Mouse (Mus musculus): ENCODE data around the gene Vps37d. TPM values are rescaled to one million over a fixed set of nuclear protein-coding genes. Genes with fewer than 3 reads are reported as not detected.
A peak's percentile ranks its signal among the peaks of the same experiment; 100 is the strongest.
"Not testable (repeated sequence)": the region's sequence is repeated elsewhere in the genome, so short reads cannot be mapped to it uniquely, and the experiment has no call there.

The Vps37d gene
- total and polyA plus RNA-seq, 2 experiments = 0.18 to 0.66 TPM

DNA sequence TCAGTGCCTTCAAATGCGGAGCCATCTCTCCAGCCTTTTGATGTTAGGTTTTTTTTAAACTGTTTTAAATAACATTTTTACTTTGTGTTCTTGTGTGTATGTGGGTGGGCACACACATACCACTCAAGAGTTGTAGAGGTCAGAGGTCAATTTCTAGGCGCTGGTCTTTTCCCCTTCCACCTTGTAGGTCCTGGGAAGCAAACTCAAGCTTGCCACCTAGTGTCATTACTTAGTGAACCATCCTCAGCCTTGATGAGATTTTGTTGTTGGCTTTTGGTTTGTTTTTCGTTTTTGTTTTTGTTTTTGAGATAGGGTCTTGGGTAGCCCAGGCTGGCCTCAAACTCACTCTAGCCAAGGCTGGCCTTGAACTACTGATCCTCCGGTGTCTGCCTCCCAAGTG lies 2.4 kb downstream of the Vps37d start:
- Histone ChIP-seq H3K4me1 (ENCODE audit: control insufficient read depth, insufficient read depth, low read length) (peaks cover 6% of the 10 kb centered on the region), H3K79me2 (ENCODE audit: control insufficient read depth, insufficient read depth, low read length) (no peaks in the 10 kb centered on the region), H3K4me3 (ENCODE audit: insufficient read depth, low read depth, low read length) (no peak overlapping the region), H3K9ac (ENCODE audit: low read depth, low read length) (no peak overlapping the region), H3K27ac (replicated peaks; ENCODE audit: insufficient read depth, low read depth, low read length) (no peak overlapping the region), H3K36me3 (ENCODE audit: control insufficient read depth, insufficient read depth, low read length) (no peaks in the 10 kb centered on the region), H3K27me3 (ENCODE audit: control insufficient read depth, insufficient read depth, low read length) (no peaks in the 10 kb centered on the region)
- DNase-seq (ENCODE audit: extremely low read depth, low read depth, low spot score) = no peak
- TF ChIP-seq POLR2A (IDR thresholded peaks at IDR 0.05; ENCODE audit: extremely low read depth, insufficient read depth, low read length) = no peak
- TF ChIP-seq CTCF (IDR thresholded peaks at IDR 0.05; ENCODE audit: low read depth, low read length) = peak; percentile 22; the same call in 1 of the 2 replicates
- 62% methylated on average over 4 of the region's 4 CpGs for WGBS

DNA sequence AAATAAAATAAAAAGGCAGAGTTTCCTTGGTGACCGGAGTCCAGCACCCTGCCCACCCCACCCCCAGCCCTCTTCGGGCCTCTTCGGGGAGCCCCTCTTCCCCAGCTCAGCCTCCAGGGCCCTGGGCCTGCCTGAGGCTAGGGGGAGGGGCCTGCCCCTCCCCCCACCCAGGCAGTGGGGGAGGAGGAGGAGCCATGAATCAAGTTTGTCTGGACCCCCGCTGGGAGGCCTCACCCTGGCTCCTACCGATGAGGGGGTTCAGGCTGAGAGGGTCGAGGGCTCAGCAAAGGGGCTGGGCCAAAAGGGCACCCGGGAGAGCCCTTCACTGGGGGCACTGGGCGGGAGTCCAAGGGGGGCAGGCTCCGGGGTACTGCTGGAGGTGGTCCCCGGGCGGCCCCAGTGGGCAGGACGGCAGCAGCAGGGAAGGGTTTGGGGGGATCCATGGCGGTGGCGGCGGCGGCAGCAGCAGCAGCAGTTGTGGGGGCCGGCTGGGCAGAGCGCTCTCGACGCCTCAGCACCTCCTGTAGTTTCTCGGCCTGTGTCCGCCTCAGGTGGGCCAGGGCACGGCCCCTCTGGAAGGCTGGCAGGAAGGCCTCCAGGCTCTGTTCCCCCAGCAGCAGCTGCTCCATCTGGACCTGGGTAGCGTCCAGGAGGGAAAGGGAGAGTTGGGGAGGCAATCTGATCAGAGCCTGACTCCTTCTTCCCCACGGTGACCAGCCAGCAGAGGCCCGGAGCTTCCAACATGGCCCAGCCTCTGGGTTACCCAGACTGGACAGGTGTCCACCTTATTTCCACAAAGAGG lies 4.5 kb downstream of the Vps37d start:
- Histone ChIP-seq H3K4me1 (ENCODE audit: control insufficient read depth, insufficient read depth, low read length) (peaks cover 4% of the 10 kb centered on the region), H3K27ac (replicated peaks; ENCODE audit: insufficient read depth, low read depth, low read length) (no peak overlapping the region), H3K4me3 (ENCODE audit: insufficient read depth, low read depth, low read length) (no peak overlapping the region), H3K36me3 (ENCODE audit: control insufficient read depth, insufficient read depth, low read length) (no peaks in the 10 kb centered on the region), H3K27me3 (ENCODE audit: control insufficient read depth, insufficient read depth, low read length) (no peaks in the 10 kb centered on the region), H3K9ac (ENCODE audit: low read depth, low read length) (no peak overlapping the region), H3K79me2 (ENCODE audit: control insufficient read depth, insufficient read depth, low read length) (no peaks in the 10 kb centered on the region)
- no peak for TF ChIP-seq CTCF (IDR thresholded peaks at IDR 0.05; ENCODE audit: low read depth, low read length)
- no peak for TF ChIP-seq POLR2A (IDR thresholded peaks at IDR 0.05; ENCODE audit: extremely low read depth, insufficient read depth, low read length)
- WGBS = 70% methylated on average over 26 of the region's 26 CpGs
- no peak for DNase-seq (ENCODE audit: extremely low read depth, low read depth, low spot score)

DNA sequence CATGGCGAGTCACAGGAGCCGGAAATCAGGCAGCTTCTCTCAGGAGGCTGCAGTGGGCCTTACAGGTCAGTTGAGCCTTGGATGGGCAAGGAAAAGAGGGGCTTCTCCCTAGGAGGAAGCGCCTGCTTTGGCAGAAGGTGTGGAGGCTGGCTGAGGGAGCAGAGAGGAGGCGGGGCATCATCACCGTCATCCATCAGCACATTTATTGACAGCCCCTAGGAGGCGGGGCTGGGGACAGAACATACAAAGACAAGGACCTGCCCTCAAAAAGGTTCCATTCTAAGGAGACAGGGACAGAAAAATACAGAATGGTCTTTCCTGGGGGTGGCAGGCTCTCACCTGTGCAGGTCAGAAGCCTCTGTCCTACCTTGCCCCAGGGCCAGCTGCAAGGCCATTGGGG lies 5.3 kb downstream of the Vps37d start:
- no peak overlapping the region for H3K4me3 ChIP-seq (ENCODE audit: insufficient read depth, low read depth, low read length)
- TF ChIP-seq POLR2A (IDR thresholded peaks at IDR 0.05; ENCODE audit: extremely low read depth, insufficient read depth, low read length) (no peak), CTCF (IDR thresholded peaks at IDR 0.05; ENCODE audit: low read depth, low read length) (no peak)
- H3K36me3 ChIP-seq (ENCODE audit: control insufficient read depth, insufficient read depth, low read length) = no peaks in the 10 kb centered on the region
- no peaks in the 10 kb centered on the region for H3K79me2 ChIP-seq (ENCODE audit: control insufficient read depth, insufficient read depth, low read length)
- H3K27me3 ChIP-seq (ENCODE audit: control insufficient read depth, insufficient read depth, low read length) = no peaks in the 10 kb centered on the region
- H3K4me1 ChIP-seq (ENCODE audit: control insufficient read depth, insufficient read depth, low read length) = peaks cover 2% of the 10 kb centered on the region; the same call in 1 of the 2 replicates
- no peak for DNase-seq (ENCODE audit: extremely low read depth, low read depth, low spot score)
- no peak overlapping the region for H3K9ac ChIP-seq (ENCODE audit: low read depth, low read length)
- H3K27ac ChIP-seq (replicated peaks; ENCODE audit: insufficient read depth, low read depth, low read length) = no peak overlapping the region
- 87% methylated on average over 6 of the region's 6 CpGs for WGBS

DNA sequence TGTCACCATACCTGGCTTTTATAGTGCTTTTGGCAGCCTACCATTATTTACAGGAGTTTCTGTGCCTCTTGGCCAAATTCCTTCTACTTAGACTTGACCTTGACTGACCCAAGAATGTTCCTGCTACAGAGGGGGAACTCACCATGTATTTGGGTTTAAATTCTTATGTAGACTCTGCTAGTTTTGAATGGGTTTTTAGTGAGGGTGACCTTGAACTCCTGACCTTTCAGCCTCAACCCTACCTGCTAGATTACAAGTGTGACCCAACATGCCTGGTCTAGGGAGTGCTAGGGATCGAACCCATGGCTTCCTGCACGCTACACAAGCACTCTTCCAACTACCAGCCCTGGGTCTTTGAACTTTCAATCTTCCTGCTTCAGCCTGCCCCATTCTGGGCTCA lies 6.0 kb downstream of the Vps37d start:
- TF ChIP-seq POLR2A (IDR thresholded peaks at IDR 0.05; ENCODE audit: extremely low read depth, insufficient read depth, low read length) = no peak
- TF ChIP-seq CTCF (IDR thresholded peaks at IDR 0.05; ENCODE audit: low read depth, low read length) = no peak

DNA sequence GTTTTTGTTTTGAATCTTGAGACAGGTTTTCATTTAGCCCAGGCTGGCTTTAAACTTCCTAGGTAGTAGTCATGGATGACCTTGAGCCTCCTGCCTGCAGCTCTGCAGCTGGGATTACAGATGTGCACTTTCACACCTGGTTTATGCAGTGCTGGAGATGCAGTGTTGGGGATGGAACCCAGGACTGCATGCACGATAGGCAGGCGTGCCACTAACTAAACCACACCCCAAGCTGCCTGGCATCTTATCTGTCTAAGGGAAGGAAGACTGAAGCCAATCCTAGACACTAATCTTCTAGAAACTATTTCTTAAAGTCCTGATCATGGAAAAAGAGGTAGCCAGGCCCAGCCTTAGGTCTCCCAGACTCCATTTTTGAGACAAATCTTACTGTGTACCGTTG lies 7.6 kb downstream of the Vps37d start:
- no peaks in the 10 kb centered on the region for H3K27me3 ChIP-seq (ENCODE audit: control insufficient read depth, insufficient read depth, low read length)
- no peaks in the 10 kb centered on the region for H3K36me3 ChIP-seq (ENCODE audit: control insufficient read depth, insufficient read depth, low read length)
- 89% methylated on average over 3 of the region's 3 CpGs for WGBS
- no peak overlapping the region for H3K9ac ChIP-seq (ENCODE audit: low read depth, low read length)
- peaks cover 6% of the 10 kb centered on the region for H3K4me1 ChIP-seq (ENCODE audit: control insufficient read depth, insufficient read depth, low read length)
- no peak overlapping the region for H3K27ac ChIP-seq (replicated peaks; ENCODE audit: insufficient read depth, low read depth, low read length)
- H3K4me3 ChIP-seq (ENCODE audit: insufficient read depth, low read depth, low read length) = no peak overlapping the region
- no peak for DNase-seq (ENCODE audit: extremely low read depth, low read depth, low spot score)
- no peaks in the 10 kb centered on the region for H3K79me2 ChIP-seq (ENCODE audit: control insufficient read depth, insufficient read depth, low read length)
- TF ChIP-seq CTCF (IDR thresholded peaks at IDR 0.05; ENCODE audit: low read depth, low read length) (no peak), POLR2A (IDR thresholded peaks at IDR 0.05; ENCODE audit: extremely low read depth, insufficient read depth, low read length) (no peak)

More for the DNA sequence above, 6.0 kb downstream of the Vps37d start:
- DNase-seq (ENCODE audit: extremely low read depth, low read depth, low spot score) = no peak
- Histone ChIP-seq H3K27ac (replicated peaks; ENCODE audit: insufficient read depth, low read depth, low read length) (no peak overlapping the region), H3K36me3 (ENCODE audit: control insufficient read depth, insufficient read depth, low read length) (no peaks in the 10 kb centered on the region), H3K79me2 (ENCODE audit: control insufficient read depth, insufficient read depth, low read length) (no peaks in the 10 kb centered on the region), H3K9ac (ENCODE audit: low read depth, low read length) (no peak overlapping the region), H3K27me3 (ENCODE audit: control insufficient read depth, insufficient read depth, low read length) (no peaks in the 10 kb centered on the region), H3K4me3 (ENCODE audit: insufficient read depth, low read depth, low read length) (no peak overlapping the region), H3K4me1 (ENCODE audit: control insufficient read depth, insufficient read depth, low read length) (no peaks in the 10 kb centered on the region)
- 93% methylated on average over 2 of the region's 2 CpGs for WGBS

DNA sequence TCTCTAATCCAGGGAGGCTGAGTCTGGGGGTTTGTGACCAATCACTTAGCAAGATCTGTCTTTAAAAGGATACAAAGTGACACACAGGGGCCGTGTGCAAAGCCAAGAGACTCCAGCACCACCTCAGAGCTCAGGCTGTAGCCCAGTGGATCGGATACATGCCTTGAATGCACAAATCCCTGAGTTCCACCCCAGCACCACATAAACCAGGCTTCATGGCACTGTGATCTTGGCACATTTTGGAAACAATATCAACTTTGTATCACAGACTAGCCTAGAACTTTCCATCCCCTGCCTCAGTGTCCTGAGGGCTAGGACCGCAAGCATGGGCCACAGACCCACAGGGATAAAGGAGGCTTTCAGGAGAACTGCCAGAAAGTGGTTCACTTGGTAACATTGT lies 12.1 kb downstream of the Vps37d start:
- no peak for TF ChIP-seq POLR2A (IDR thresholded peaks at IDR 0.05; ENCODE audit: extremely low read depth, insufficient read depth, low read length)
- no peak for TF ChIP-seq CTCF (IDR thresholded peaks at IDR 0.05; ENCODE audit: low read depth, low read length)
- Histone ChIP-seq H3K4me1 (ENCODE audit: control insufficient read depth, insufficient read depth, low read length) (peaks cover 7% of the 10 kb centered on the region), H3K36me3 (ENCODE audit: control insufficient read depth, insufficient read depth, low read length) (no peaks in the 10 kb centered on the region), H3K9ac (ENCODE audit: low read depth, low read length) (no peak overlapping the region), H3K79me2 (ENCODE audit: control insufficient read depth, insufficient read depth, low read length) (peaks cover 8% of the 10 kb centered on the region; the same call in 1 of the 2 replicates), H3K27ac (replicated peaks; ENCODE audit: insufficient read depth, low read depth, low read length) (no peak overlapping the region), H3K27me3 (ENCODE audit: control insufficient read depth, insufficient read depth, low read length) (no peaks in the 10 kb centered on the region), H3K4me3 (ENCODE audit: insufficient read depth, low read depth, low read length) (no peak overlapping the region)
- 93% methylated on average over 3 of the region's 3 CpGs for WGBS
- DNase-seq (ENCODE audit: extremely low read depth, low read depth, low spot score) = no peak

DNA sequence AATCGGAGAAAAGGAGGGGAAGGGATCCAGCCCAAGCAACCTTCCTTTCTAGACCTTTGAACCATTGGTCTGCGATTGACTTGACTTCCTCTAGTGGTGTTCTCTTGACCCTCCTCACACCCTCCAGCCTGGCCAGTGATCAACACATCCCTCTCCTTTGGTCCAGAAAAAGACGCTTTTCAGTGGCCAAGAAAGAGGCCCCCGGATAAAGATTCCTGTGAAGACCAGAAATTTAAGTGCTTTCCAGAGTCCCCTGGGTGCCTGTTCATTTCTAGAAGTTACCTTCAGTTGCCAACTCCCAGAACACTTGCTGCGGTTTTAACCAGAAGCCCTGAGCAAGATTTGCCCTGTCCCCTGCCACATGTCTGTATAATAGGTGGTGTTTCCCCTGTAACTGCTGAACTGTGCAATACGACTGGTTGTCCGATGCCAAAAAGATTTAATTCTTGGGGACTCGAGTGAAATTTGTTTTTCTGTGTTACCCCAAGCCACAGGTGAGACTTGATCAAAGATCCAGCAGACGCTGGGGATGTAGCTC lies 13.1 kb downstream of the Vps37d start, which contains the start of gene Bud23:
Gene Bud23 (minus strand): TSS at position 51 of the 538 bp plus-strand sequence.
- not testable (repeated sequence) for H3K79me2 ChIP-seq (ENCODE audit: control insufficient read depth, insufficient read depth, low read length); H3K27me3 ChIP-seq (ENCODE audit: control insufficient read depth, insufficient read depth, low read length); H3K36me3 ChIP-seq (ENCODE audit: control insufficient read depth, insufficient read depth, low read length); DNase-seq (ENCODE audit: extremely low read depth, low read depth, low spot score); H3K4me1 ChIP-seq (ENCODE audit: control insufficient read depth, insufficient read depth, low read length)
- peak within 1 kb of the TSS; percentile 92 for H3K4me3 ChIP-seq (ENCODE audit: insufficient read depth, low read depth, low read length)
- H3K27ac ChIP-seq (replicated peaks; ENCODE audit: insufficient read depth, low read depth, low read length) = peak within 1 kb of the TSS; percentile 90
- peak within 1 kb of the TSS; percentile 95 for H3K9ac ChIP-seq (ENCODE audit: low read depth, low read length)
- 61% methylated on average over 9 of the region's 9 CpGs for WGBS
